Mouse (Mus musculus) heart, embryonic 13.5 days (tissue): ENCODE results near the gene Nrn1l. TPM values are rescaled to one million over a fixed set of nuclear protein-coding genes. Genes with fewer than 3 reads are reported as not detected.

Source experiments
- ATAC-seq: fragments of 200-750 bp; cut with Nextera tagmentation; 2 replicates; pipeline ENCODE4 v1.8.0; 2017; ENCODE audit warnings: moderate TSS enrichment; ENCODE audit not compliant: insufficient number of reproducible peaks, low FRiP score, low TSS enrichment; ENCODE audit errors: extremely low read depth
- H3K27ac ChIP-seq: fragments of 300-500 bp; sonication (generic); replicated peaks from 2 replicates; pipeline ENCODE4 v1.5.1; 2015; ENCODE audit warnings: moderate library complexity, mild to moderate bottlenecking, inconsistent platforms
- H3K27me3 ChIP-seq: fragments of 300-500 bp; sonication (generic); replicated peaks from 2 replicates; pipeline ENCODE4 v1.6.1; 2015; ENCODE audit warnings: mild to moderate bottlenecking, inconsistent platforms
- H3K36me3 ChIP-seq: fragments of 300-500 bp; sonication (generic); 2 replicates; pipeline ENCODE4 v1.6.1; 2015; ENCODE audit warnings: mild to moderate bottlenecking, inconsistent platforms
- H3K4me1 ChIP-seq: fragments of 300-500 bp; sonication (generic); 2 replicates; pipeline ENCODE4 v1.6.1; 2015; ENCODE audit warnings: inconsistent platforms
- H3K4me2 ChIP-seq: fragments of 300-500 bp; sonication (generic); 2 replicates; pipeline ENCODE4 v1.6.1; 2015; ENCODE audit warnings: inconsistent platforms, mild to moderate bottlenecking, moderate library complexity
- H3K4me3 ChIP-seq: fragments of 300-500 bp; sonication (generic); 2 replicates; pipeline ENCODE4 v1.5.1; 2015; ENCODE audit warnings: moderate library complexity, mild to moderate bottlenecking, inconsistent platforms
- H3K9ac ChIP-seq: fragments of 300-500 bp; sonication (generic); 2 replicates; pipeline ENCODE4 v1.6.1; 2015; ENCODE audit warnings: inconsistent platforms, mild to moderate bottlenecking, moderate library complexity
- H3K9me3 ChIP-seq: fragments of 300-500 bp; sonication (generic); 2 replicates; pipeline ENCODE4 v1.6.1; 2016; ENCODE audit warnings: inconsistent platforms
- WGBS: fragments of 180-500 bp; shearing (Covaris S2); methylation state at CpG from one replicate; pipeline ENCODE4 v1.1.7; 2015; ENCODE audit warnings: mixed read lengths; 5-methylcytosine and 5-hydroxymethylcytosine counted together
- polyA plus RNA-seq: library from polyadenylated mRNA; unstranded; fragments of >200 nt; fragmentation: Nextera tagmentation; extraction: Ambion mirVana; gene quantifications from 2 replicates; pipeline ENCODE4 v1.2.1, GENCODE M21; 2015

Nrn1l gene
- polyA plus RNA-seq, 1 experiment from 2014 or later: 0.52 TPM

GRCm38 (mm10) chr8:105892432-105892831, 935 bp upstream of the Nrn1l start:
- WGBS: 76% methylated on average over 6 of the region's 6 CpGs
- ATAC-seq: no peak
- Histone ChIP-seq H3K27me3 (no peaks in the 10 kb centered on the region), H3K4me1 (peaks cover 8% of the 10 kb centered on the region), H3K27ac (no peak overlapping the region), H3K9ac (no peak overlapping the region), H3K4me3 (no peak overlapping the region), H3K4me2 (no peak overlapping the region), H3K36me3 (peaks cover 66% of the 10 kb centered on the region), H3K9me3 (no peaks in the 10 kb centered on the region)

GRCm38 (mm10) chr8:105897801-105898480, 4.6 kb downstream of the Nrn1l start:
- no peak for ATAC-seq
- H3K9ac ChIP-seq: no peak overlapping the region
- peaks cover 11% of the 10 kb centered on the region; the same call in 1 of the 2 replicates for H3K36me3 ChIP-seq
- H3K4me1 ChIP-seq: peaks cover 22% of the 10 kb centered on the region
- no peaks in the 10 kb centered on the region for H3K27me3 ChIP-seq
- H3K4me3 ChIP-seq: no peak overlapping the region
- H3K9me3 ChIP-seq: no peaks in the 10 kb centered on the region
- H3K27ac ChIP-seq: no peak overlapping the region
- H3K4me2 ChIP-seq: no peak overlapping the region
- 63% methylated on average over 9 of the region's 9 CpGs for WGBS

- under 1% methylated on average over 66 of the region's 68 CpGs for WGBS
- H3K4me1 ChIP-seq: peaks cover 14% of the 10 kb centered on the region
- H3K9ac ChIP-seq: peak within 1 kb of the TSS; percentile 99
- peak within 1 kb of the TSS; percentile 91 for H3K4me2 ChIP-seq
- H3K4me3 ChIP-seq: peak within 1 kb of the TSS; percentile 83
- H3K9me3 ChIP-seq: no peaks in the 10 kb centered on the region
- peak; percentile 98 for ATAC-seq
- H3K27ac ChIP-seq: peak within 1 kb of the TSS; percentile 93
- no peaks in the 10 kb centered on the region for H3K27me3 ChIP-seq
- H3K36me3 ChIP-seq: peaks cover 9% of the 10 kb centered on the region
Observed at GRCm38 (mm10) chr8:105900180-105900940, 7.0 kb downstream of the Nrn1l start, which contains the start of gene Pskh1. Pskh1 (plus strand) TSS chr8:105900441.

GRCm38 (mm10) chr8:105900941-105901616, 7.7 kb downstream of the Nrn1l start:
- ATAC-seq: no peak
- peak overlapping the region; percentile 99 for H3K9ac ChIP-seq
- H3K36me3 ChIP-seq: peaks cover 8% of the 10 kb centered on the region
- peak overlapping the region; percentile 83 for H3K4me3 ChIP-seq
- no peaks in the 10 kb centered on the region for H3K27me3 ChIP-seq
- peak overlapping the region; percentile 93 for H3K27ac ChIP-seq
- peak overlapping the region; percentile 91 for H3K4me2 ChIP-seq
- WGBS: 27% methylated on average over 16 of the region's 16 CpGs
- H3K4me1 ChIP-seq: peaks cover 14% of the 10 kb centered on the region
- no peaks in the 10 kb centered on the region for H3K9me3 ChIP-seq

GRCm38 (mm10) chr8:105919390-105919789, 26.0 kb downstream of the Nrn1l start:
- no peak overlapping the region for H3K27ac ChIP-seq
- no peaks in the 10 kb centered on the region for H3K9me3 ChIP-seq
- 71% methylated on average over 3 of the region's 3 CpGs for WGBS
- H3K36me3 ChIP-seq: peaks cover 45% of the 10 kb centered on the region
- no peak overlapping the region for H3K9ac ChIP-seq
- H3K4me1 ChIP-seq: peaks cover 10% of the 10 kb centered on the region
- H3K27me3 ChIP-seq: no peaks in the 10 kb centered on the region
- ATAC-seq: no peak
- H3K4me3 ChIP-seq: no peak overlapping the region
- H3K4me2 ChIP-seq: no peak overlapping the region

GRCm38 (mm10) chr8:105925123-105925522, 31.8 kb downstream of the Nrn1l start:
- H3K36me3 ChIP-seq: peaks cover 34% of the 10 kb centered on the region
- 70% methylated on average over 3 of the region's 3 CpGs for WGBS
- H3K9ac ChIP-seq: no peak overlapping the region
- no peak overlapping the region for H3K4me3 ChIP-seq
- H3K4me1 ChIP-seq: peaks cover 11% of the 10 kb centered on the region
- no peak overlapping the region for H3K27ac ChIP-seq
- no peaks in the 10 kb centered on the region for H3K9me3 ChIP-seq
- no peaks in the 10 kb centered on the region for H3K27me3 ChIP-seq
- no peak for ATAC-seq
- H3K4me2 ChIP-seq: no peak overlapping the region

- Histone ChIP-seq H3K27ac (no peak overlapping the region), H3K9ac (peak overlapping the region; percentile 54)
- ATAC-seq: no peak
Observed at GRCm38 (mm10) chr8:105930602-105931001, 37.2 kb downstream of the Nrn1l start.

GRCm38 (mm10) chr8:105931271-105931670, 37.9 kb downstream of the Nrn1l start:
- Histone ChIP-seq H3K4me2 (no peak overlapping the region), H3K4me1 (peaks cover 9% of the 10 kb centered on the region), H3K27me3 (no peaks in the 10 kb centered on the region), H3K9me3 (no peaks in the 10 kb centered on the region), H3K9ac (no peak overlapping the region), H3K4me3 (no peak overlapping the region), H3K27ac (no peak overlapping the region), H3K36me3 (peaks cover 40% of the 10 kb centered on the region)
- no peak for ATAC-seq
- WGBS: 89% methylated on average over 3 of the region's 3 CpGs

More at GRCm38 (mm10) chr8:105930602-105931001, 37.2 kb downstream of the Nrn1l start:
- Histone ChIP-seq H3K9me3 (no peaks in the 10 kb centered on the region), H3K36me3 (peaks cover 40% of the 10 kb centered on the region), H3K4me1 (peaks cover 3% of the 10 kb centered on the region), H3K4me2 (no peak overlapping the region), H3K27me3 (no peaks in the 10 kb centered on the region), H3K4me3 (no peak overlapping the region)
- WGBS: 17% methylated on average over 8 of the region's 8 CpGs

GRCm38 (mm10) chr8:105932525-105932924, 39.2 kb downstream of the Nrn1l start:
- H3K27me3 ChIP-seq: no peaks in the 10 kb centered on the region

GRCm38 (mm10) chr8:105933762-105934161, 40.4 kb downstream of the Nrn1l start, which contains the start of gene Ctrl:
Ctrl (minus strand) TSS chr8:105933862.
- Histone ChIP-seq H3K4me2 (no peak within 1 kb of the TSS), H3K9me3 (no peaks in the 10 kb centered on the region), H3K36me3 (peaks cover 33% of the 10 kb centered on the region), H3K4me1 (peaks cover 22% of the 10 kb centered on the region), H3K27me3 (no peaks in the 10 kb centered on the region), H3K4me3 (no peak within 1 kb of the TSS), H3K27ac (no peak within 1 kb of the TSS), H3K9ac (no peak within 1 kb of the TSS)
- WGBS: 78% methylated on average over 2 of the region's 2 CpGs
- no peak for ATAC-seq

More at GRCm38 (mm10) chr8:105932525-105932924, 39.2 kb downstream of the Nrn1l start:
- 83% methylated on average over 11 of the region's 11 CpGs for WGBS
- Histone ChIP-seq H3K4me2 (no peak overlapping the region), H3K4me1 (peaks cover 14% of the 10 kb centered on the region), H3K9me3 (no peaks in the 10 kb centered on the region), H3K27ac (no peak overlapping the region), H3K36me3 (peaks cover 35% of the 10 kb centered on the region), H3K9ac (no peak overlapping the region), H3K4me3 (no peak overlapping the region)
- no peak for ATAC-seq

GRCm38 (mm10) chr8:105935105-105935504, 41.7 kb downstream of the Nrn1l start:
- H3K4me2 ChIP-seq: no peak overlapping the region
- H3K36me3 ChIP-seq: peaks cover 36% of the 10 kb centered on the region
- no peak overlapping the region for H3K27ac ChIP-seq
- peaks cover 24% of the 10 kb centered on the region for H3K4me1 ChIP-seq
- ATAC-seq: no peak
- H3K27me3 ChIP-seq: no peaks in the 10 kb centered on the region
- no peak overlapping the region for H3K4me3 ChIP-seq
- no peak overlapping the region for H3K9ac ChIP-seq
- H3K9me3 ChIP-seq: no peaks in the 10 kb centered on the region
- WGBS: 48% methylated on average over 6 of the region's 6 CpGs
